Mouse (Mus musculus): ENCODE measurements at regions not wholly inside any gene's neighbourhood (a gene's known extent, or its start where the extent isn't known, plus 50 kb on each side); places are given as distances from the start of the nearest gene placed in this dataset.

GRCm38 (mm10) chr15:90432154-90432553, 208.0 kb downstream of the Alg10b start:
- WGBS: 57% methylated on average over 2 of the region's 2 CpGs
- H3K4me1 ChIP-seq (replicated peaks; ENCODE audit: control insufficient read depth, insufficient read depth, low read length): no peaks in the 10 kb centered on the region; the same call in 1 of the 2 replicates
- ATAC-seq (ENCODE audit: low read depth): no peak

GRCm38 (mm10) chr15:90435286-90435685, 211.2 kb downstream of the Alg10b start:
- Histone ChIP-seq H3K27ac (ENCODE audit: low read length) (no peak overlapping the region), H3K36me3 (ENCODE audit: control insufficient read depth, insufficient read depth, low read length) (no peaks in the 10 kb centered on the region)
- 11% methylated on average over 5 of the region's 5 CpGs for WGBS

More at GRCm38 (mm10) chr15:90432154-90432553, 208.0 kb downstream of the Alg10b start:
- no peaks in the 10 kb centered on the region for H3K9me3 ChIP-seq (ENCODE audit: control insufficient read depth, low read length)
- H3K27ac ChIP-seq (ENCODE audit: low read length): no peak overlapping the region
- no peak overlapping the region for H3K9ac ChIP-seq (ENCODE audit: low read length)
- no peaks in the 10 kb centered on the region for H3K36me3 ChIP-seq (ENCODE audit: control insufficient read depth, insufficient read depth, low read length)
- no peaks in the 10 kb centered on the region for H3K27me3 ChIP-seq (ENCODE audit: control insufficient read depth, insufficient read depth, low read depth, low read length)
- no peak overlapping the region for H3K4me3 ChIP-seq (ENCODE audit: low read length)
- H3K4me2 ChIP-seq (ENCODE audit: low read depth, low read length): no peak overlapping the region

More at GRCm38 (mm10) chr15:90435286-90435685, 211.2 kb downstream of the Alg10b start:
- H3K9me3 ChIP-seq (ENCODE audit: control insufficient read depth, low read length): no peaks in the 10 kb centered on the region
- no peaks in the 10 kb centered on the region; the same call in 1 of the 2 replicates for H3K4me1 ChIP-seq (replicated peaks; ENCODE audit: control insufficient read depth, insufficient read depth, low read length)
- ATAC-seq (ENCODE audit: low read depth): no peak
- H3K9ac ChIP-seq (ENCODE audit: low read length): no peak overlapping the region
- no peak overlapping the region for H3K4me3 ChIP-seq (ENCODE audit: low read length)
- H3K4me2 ChIP-seq (ENCODE audit: low read depth, low read length): no peak overlapping the region
- H3K27me3 ChIP-seq (ENCODE audit: control insufficient read depth, insufficient read depth, low read depth, low read length): no peaks in the 10 kb centered on the region
